Mouse (Mus musculus) MEL (cell line): ENCODE data around the gene Myl10.

ENCODE experiments used
- BHLHE40 ChIP-seq: IDR thresholded peaks from 2 replicates; pipeline ENCODE4 v1.6.1; 2012; ENCODE audit warnings: low read depth, mild to moderate bottlenecking, inconsistent platforms, low read length, improper control_type of control experiment, borderline replicate concordance
- CHD2 ChIP-seq: IDR thresholded peaks from 2 replicates; pipeline ENCODE4 v1.6.1; 2011; ENCODE audit warnings: low read length, improper control_type of control experiment
- CTCF ChIP-seq, 3 experiments: IDR thresholded peaks in 2 of 3; conservative IDR thresholded peaks in 1 of 3; 2 replicates each; pipeline ENCODE4 v1.5.1; 2011 to 2012; ENCODE audit warnings: low read length in 3 of 3, low read depth in 2 of 3, mild to moderate bottlenecking in 2 of 3, improper control_type of control experiment in 1 of 3, inconsistent platforms in 1 of 3, mixed read lengths in 1 of 3, moderate library complexity in 1 of 3; ENCODE audit not compliant: control insufficient read depth in 1 of 3, insufficient read depth in 1 of 3, poor library complexity in 1 of 3, severe bottlenecking in 1 of 3
- E2F4 ChIP-seq: IDR thresholded peaks from 2 replicates; pipeline ENCODE4 v1.6.1; 2011; ENCODE audit warnings: low read depth, low read length, improper control_type of control experiment, borderline replicate concordance
- GATA1 ChIP-seq: IDR thresholded peaks from 2 replicates; pipeline ENCODE4 v1.6.1; 2011; ENCODE audit warnings: low read depth, low read length, improper control_type of control experiment
- JUND ChIP-seq: IDR thresholded peaks from 2 replicates; pipeline ENCODE4 v1.6.1; 2011; ENCODE audit warnings: low read depth, mild to moderate bottlenecking, improper control_type of control experiment, low read length
- MXI1 ChIP-seq: IDR thresholded peaks from 2 replicates; pipeline ENCODE4 v1.6.1; 2011; ENCODE audit warnings: mild to moderate bottlenecking, low read depth, low read length, improper control_type of control experiment
- NRF1 ChIP-seq: IDR thresholded peaks from 2 replicates; pipeline ENCODE4 v1.6.1; 2014; ENCODE audit warnings: low read depth, mild to moderate bottlenecking, inconsistent platforms, low read length, improper control_type of control experiment, moderate library complexity; ENCODE audit not compliant: poor library complexity, insufficient read depth, severe bottlenecking
- POLR2A ChIP-seq, 2 experiments: IDR thresholded peaks; 2 replicates each; pipeline ENCODE4 v1.6.1; 2011 to 2012; ENCODE audit warnings: low read length in 2 of 2, mild to moderate bottlenecking in 2 of 2, control low read depth in 1 of 2, improper control_type of control experiment in 1 of 2, low read depth in 1 of 2, moderate library complexity in 1 of 2; ENCODE audit not compliant: control insufficient read depth in 1 of 2, insufficient read depth in 1 of 2, poor library complexity in 1 of 2
- SIN3A ChIP-seq: IDR thresholded peaks from 2 replicates; pipeline ENCODE4 v1.6.1; 2012; ENCODE audit warnings: low read length, improper control_type of control experiment, inconsistent platforms
- TBP ChIP-seq: IDR thresholded peaks from 2 replicates; pipeline ENCODE4 v1.8.0; 2011; ENCODE audit warnings: low read depth, low read length, improper control_type of control experiment
- ZC3H11A ChIP-seq: IDR thresholded peaks from 2 replicates; pipeline ENCODE4 v1.6.1; 2012; ENCODE audit warnings: low read depth, mild to moderate bottlenecking, inconsistent platforms, low read length, improper control_type of control experiment
- ZKSCAN1 ChIP-seq: IDR thresholded peaks from 2 replicates; pipeline ENCODE4 v1.6.1; 2012; ENCODE audit warnings: low read depth, mild to moderate bottlenecking, inconsistent platforms, low read length, improper control_type of control experiment, moderate library complexity

GRCm38 (mm10) chr5:136662281-136662680, 30.7 kb upstream of the Myl10 start:
- TF ChIP-seq ZC3H11A (no peak), ZKSCAN1 (no peak), TBP (no peak), MXI1 (no peak), JUND (no peak), POLR2A (IDR thresholded peaks at IDR 0.05; ENCODE audit: control insufficient read depth in 1 of 2, insufficient read depth in 1 of 2, low read depth in 1 of 2, low read length in 2 of 2, poor library complexity in 1 of 2) (no peak), CTCF (IDR thresholded peaks at IDR 0.05 in 2 of 3, conservative IDR thresholded peaks at IDR 0.05 in 1 of 3; ENCODE audit: control insufficient read depth in 1 of 3, insufficient read depth in 1 of 3, low read depth in 2 of 3, low read length in 3 of 3, poor library complexity in 1 of 3, severe bottlenecking in 1 of 3) (no peak), BHLHE40 (no peak), CHD2 (no peak), GATA1 (no peak), E2F4 (no peak), NRF1 (no peak), SIN3A (no peak)
